Mouse (Mus musculus): ENCODE measurements around the gene F2rl1. TPM values are rescaled to one million over a fixed set of nuclear protein-coding genes. Genes with fewer than 3 reads are reported as not detected.

Gene F2rl1
- 0.32 and 0.33 TPM in 2 replicates for polyA plus RNA-seq (2016; fragmentation: Nextera tagmentation; extraction: Ambion mirVana)

DNA sequence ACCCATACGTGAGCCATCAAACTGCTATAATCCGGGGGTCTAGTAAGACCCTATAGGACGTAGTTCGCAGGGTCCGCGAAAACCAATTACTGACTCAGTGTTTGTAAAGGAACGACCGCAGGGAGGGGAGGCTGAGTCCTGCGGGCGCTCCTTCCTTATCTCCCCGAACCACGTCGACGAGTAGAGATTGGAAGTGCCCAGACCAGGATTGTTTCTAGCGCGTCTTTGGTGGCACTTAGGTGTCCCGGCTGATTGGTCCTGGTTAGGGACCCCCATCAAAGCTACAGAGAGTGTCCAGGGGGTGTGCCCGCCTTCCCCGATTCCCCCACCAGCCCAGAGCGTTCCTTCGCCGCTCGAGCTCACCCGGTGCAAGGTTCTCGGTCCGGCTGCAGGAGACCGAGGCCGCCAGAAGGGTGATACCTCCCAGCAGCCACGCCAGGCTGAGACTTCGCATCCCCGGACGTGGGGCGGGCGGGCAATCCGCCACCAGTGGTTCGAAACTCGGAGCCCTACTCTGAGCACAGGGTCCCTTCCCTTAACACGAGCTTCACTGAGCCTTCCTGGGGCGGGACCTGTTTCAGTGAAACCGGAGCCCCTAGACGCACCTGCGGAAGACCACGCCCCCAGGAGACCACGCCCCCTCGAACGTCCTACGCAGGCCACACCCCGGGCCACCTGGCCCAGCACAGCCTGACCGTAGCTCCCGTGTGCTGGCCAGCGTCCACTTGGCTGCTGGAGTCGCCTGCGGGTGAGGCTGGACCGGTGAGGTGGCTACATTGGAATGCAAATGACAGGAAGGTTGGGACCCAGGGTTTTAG, at the start of gene F2rl1:
Gene F2rl1 (minus strand): TSS at position 554 of the 818 bp plus-strand sequence.
- H3K36me3 ChIP-seq (replicated peaks), result no peaks in the 10 kb centered on the region
- peak within 1 kb of the TSS; percentile 43 for H3K4me3 ChIP-seq (replicated peaks)
- H3K4me1 ChIP-seq, result peaks cover 20% of the 10 kb centered on the region
- no peaks in the 10 kb centered on the region; the same call in 1 of the 2 replicates for H3K9me3 ChIP-seq
- H3K9ac ChIP-seq, result peak within 1 kb of the TSS; percentile 38; the same call in 1 of the 2 replicates
- peak within 1 kb of the TSS; percentile 74 for H3K4me2 ChIP-seq
- no peak within 1 kb of the TSS for H3K27ac ChIP-seq
- peaks cover 63% of the 10 kb centered on the region for H3K27me3 ChIP-seq
- peak; percentile 53 for ATAC-seq (ENCODE audit: low FRiP score)
- WGBS, result under 1% methylated on average over 54 of the region's 54 CpGs

- no peaks in the 10 kb centered on the region for H3K9me3 ChIP-seq
- no peak for ATAC-seq (ENCODE audit: low FRiP score)
- H3K36me3 ChIP-seq (replicated peaks), result no peaks in the 10 kb centered on the region
- H3K4me2 ChIP-seq, result no peak overlapping the region
- no peak overlapping the region for H3K4me3 ChIP-seq (replicated peaks)
- H3K9ac ChIP-seq, result no peak overlapping the region
- H3K4me1 ChIP-seq, result no peaks in the 10 kb centered on the region
- no peaks in the 10 kb centered on the region for H3K27me3 ChIP-seq
- WGBS, result 99% methylated on average over 4 of the region's 4 CpGs
- no peak overlapping the region for H3K27ac ChIP-seq
Measured at GRCm38 (mm10) chr13:95570877-95571276, 45.9 kb upstream of the F2rl1 start.

GRCm38 (mm10) chr13:95569326-95569725, 44.3 kb upstream of the F2rl1 start:
- Histone ChIP-seq H3K36me3 (replicated peaks) (no peaks in the 10 kb centered on the region), H3K4me2 (no peak overlapping the region), H3K9me3 (no peaks in the 10 kb centered on the region), H3K4me1 (no peaks in the 10 kb centered on the region), H3K4me3 (replicated peaks) (no peak overlapping the region), H3K9ac (no peak overlapping the region), H3K27me3 (no peaks in the 10 kb centered on the region), H3K27ac (no peak overlapping the region)
- no peak for ATAC-seq (ENCODE audit: low FRiP score)

GRCm38 (mm10) chr13:95568336-95568735, 43.3 kb upstream of the F2rl1 start:
- Histone ChIP-seq H3K4me2 (no peak overlapping the region), H3K4me1 (no peaks in the 10 kb centered on the region), H3K27me3 (no peaks in the 10 kb centered on the region), H3K4me3 (replicated peaks) (no peak overlapping the region), H3K36me3 (replicated peaks) (no peaks in the 10 kb centered on the region), H3K27ac (no peak overlapping the region), H3K9me3 (no peaks in the 10 kb centered on the region), H3K9ac (no peak overlapping the region)
- WGBS, result 93% methylated on average over 3 of the region's 3 CpGs
- ATAC-seq (ENCODE audit: low FRiP score), result no peak

GRCm38 (mm10) chr13:95566841-95567551, 42.0 kb upstream of the F2rl1 start:
- Histone ChIP-seq H3K27ac (no peak overlapping the region), H3K9me3 (no peaks in the 10 kb centered on the region), H3K4me2 (no peak overlapping the region), H3K36me3 (replicated peaks) (no peaks in the 10 kb centered on the region), H3K27me3 (no peaks in the 10 kb centered on the region), H3K4me3 (replicated peaks) (no peak overlapping the region), H3K4me1 (no peaks in the 10 kb centered on the region), H3K9ac (no peak overlapping the region)
- no peak for ATAC-seq (ENCODE audit: low FRiP score)
- WGBS, result 94% methylated on average over 15 of the region's 15 CpGs

GRCm38 (mm10) chr13:95563693-95564092, 38.7 kb upstream of the F2rl1 start:
- no peaks in the 10 kb centered on the region for H3K27me3 ChIP-seq
- H3K27ac ChIP-seq, result no peak overlapping the region
- no peak overlapping the region for H3K4me3 ChIP-seq (replicated peaks)
- no peak overlapping the region for H3K9ac ChIP-seq
- no peaks in the 10 kb centered on the region for H3K36me3 ChIP-seq (replicated peaks)
- WGBS, result 0% methylated on average over 3 of the region's 3 CpGs
- peak; percentile 69 for ATAC-seq (ENCODE audit: low FRiP score)
- H3K4me2 ChIP-seq, result no peak overlapping the region
- H3K4me1 ChIP-seq, result no peaks in the 10 kb centered on the region
- no peaks in the 10 kb centered on the region for H3K9me3 ChIP-seq

- H3K4me2 ChIP-seq, result no peak overlapping the region
- 65% methylated on average over 10 of the region's 10 CpGs for WGBS
- H3K9ac ChIP-seq, result no peak overlapping the region
- no peak for ATAC-seq (ENCODE audit: low FRiP score)
- H3K27me3 ChIP-seq, result no peaks in the 10 kb centered on the region
- H3K9me3 ChIP-seq, result no peaks in the 10 kb centered on the region
- H3K27ac ChIP-seq, result no peak overlapping the region
- H3K4me1 ChIP-seq, result no peaks in the 10 kb centered on the region
- no peak overlapping the region for H3K4me3 ChIP-seq (replicated peaks)
- H3K36me3 ChIP-seq (replicated peaks), result no peaks in the 10 kb centered on the region
Measured at GRCm38 (mm10) chr13:95563066-95563610, 38.1 kb upstream of the F2rl1 start.

- no peaks in the 10 kb centered on the region for H3K27me3 ChIP-seq
- no peaks in the 10 kb centered on the region for H3K36me3 ChIP-seq (replicated peaks)
- no peaks in the 10 kb centered on the region for H3K4me1 ChIP-seq
- no peak overlapping the region for H3K27ac ChIP-seq
- H3K9me3 ChIP-seq, result no peaks in the 10 kb centered on the region
- WGBS, result 90% methylated on average over 7 of the region's 7 CpGs
- H3K4me2 ChIP-seq, result no peak overlapping the region
- no peak overlapping the region for H3K9ac ChIP-seq
- no peak overlapping the region for H3K4me3 ChIP-seq (replicated peaks)
- ATAC-seq (ENCODE audit: low FRiP score), result no peak
Measured at GRCm38 (mm10) chr13:95557326-95557725, 32.3 kb upstream of the F2rl1 start.

- Histone ChIP-seq H3K36me3 (replicated peaks) (no peaks in the 10 kb centered on the region), H3K9me3 (no peaks in the 10 kb centered on the region), H3K4me1 (peaks cover 6% of the 10 kb centered on the region), H3K27ac (no peak overlapping the region), H3K27me3 (no peaks in the 10 kb centered on the region), H3K9ac (no peak overlapping the region), H3K4me3 (replicated peaks) (no peak overlapping the region), H3K4me2 (no peak overlapping the region)
- no peak for ATAC-seq (ENCODE audit: low FRiP score)
- WGBS, result 86% methylated on average over 11 of the region's 11 CpGs
Measured at GRCm38 (mm10) chr13:95553885-95554492, 29.0 kb upstream of the F2rl1 start.

- H3K27ac ChIP-seq, result no peak overlapping the region
- H3K4me3 ChIP-seq (replicated peaks), result no peak overlapping the region
- H3K4me2 ChIP-seq, result no peak overlapping the region
- H3K9me3 ChIP-seq, result no peaks in the 10 kb centered on the region
- 78% methylated on average over 2 of the region's 2 CpGs for WGBS
- no peak overlapping the region for H3K9ac ChIP-seq
- H3K4me1 ChIP-seq, result peaks cover 28% of the 10 kb centered on the region
- ATAC-seq (ENCODE audit: low FRiP score), result no peak
- peaks cover 5% of the 10 kb centered on the region; the same call in 1 of the 2 replicates for H3K27me3 ChIP-seq
- H3K36me3 ChIP-seq (replicated peaks), result no peaks in the 10 kb centered on the region
Measured at GRCm38 (mm10) chr13:95550636-95551370, 25.8 kb upstream of the F2rl1 start.

GRCm38 (mm10) chr13:95549421-95549820, 24.4 kb upstream of the F2rl1 start:
- H3K36me3 ChIP-seq (replicated peaks), result no peaks in the 10 kb centered on the region
- H3K4me1 ChIP-seq, result peaks cover 28% of the 10 kb centered on the region
- WGBS, result 8% methylated on average over 3 of the region's 3 CpGs
- no peak overlapping the region for H3K4me3 ChIP-seq (replicated peaks)
- H3K9me3 ChIP-seq, result no peaks in the 10 kb centered on the region
- H3K4me2 ChIP-seq, result peak overlapping the region; percentile 38; the same call in 1 of the 2 replicates
- peaks cover 5% of the 10 kb centered on the region; the same call in 1 of the 2 replicates for H3K27me3 ChIP-seq
- no peak overlapping the region for H3K27ac ChIP-seq
- ATAC-seq (ENCODE audit: low FRiP score), result no peak
- no peak overlapping the region for H3K9ac ChIP-seq

All from forebrain, embryonic 12.5 days (tissue).